Mouse (Mus musculus) intestine, embryonic 14.5 days (tissue): ENCODE results near the gene Atp8b2. TPM values are rescaled to one million over a fixed set of nuclear protein-coding genes. Genes with fewer than 3 reads are reported as not detected.
A peak's percentile ranks its signal among the peaks of the same experiment; 100 is the strongest.

Experiments used
- ATAC-seq: fragments of 200-750 bp; cut with Nextera tagmentation; replicated peaks from 2 replicates; pipeline ENCODE4 v1.8.0; 2017; ENCODE audit warnings: low read depth, moderate number of reproducible peaks, moderate TSS enrichment, moderate library complexity; ENCODE audit not compliant: low FRiP score, low TSS enrichment
- DNase-seq: peaks from one replicate; pipeline ENCODE4 v3.0.0-alpha.2; 2018; ENCODE audit warnings: low spot score
- H3K27ac ChIP-seq: fragments of 300-500 bp; sonication (generic); 2 replicates; pipeline ENCODE4 v1.5.1; 2014; ENCODE audit warnings: low read depth, mild to moderate bottlenecking, control low read depth
- H3K27me3 ChIP-seq: fragments of 300-500 bp; sonication (generic); replicated peaks from 2 replicates; pipeline ENCODE4 v1.6.1; 2014; ENCODE audit warnings: low read length, control low read depth; ENCODE audit not compliant: control insufficient read depth, insufficient read depth
- H3K36me3 ChIP-seq: fragments of 300-500 bp; sonication (generic); 2 replicates; pipeline ENCODE4 v1.6.1; 2014; ENCODE audit warnings: low read length, control low read depth; ENCODE audit not compliant: control insufficient read depth, insufficient read depth
- H3K4me1 ChIP-seq: fragments of 300-500 bp; sonication (generic); replicated peaks from 2 replicates; pipeline ENCODE4 v1.6.1; 2014; ENCODE audit warnings: low read length, control low read depth, mixed read lengths; ENCODE audit not compliant: control insufficient read depth, insufficient read depth
- H3K4me2 ChIP-seq: fragments of 300-500 bp; sonication (generic); 2 replicates; pipeline ENCODE4 v1.6.1; 2014; ENCODE audit warnings: low read length
- H3K4me3 ChIP-seq: fragments of 300-500 bp; sonication (generic); 2 replicates; pipeline ENCODE4 v1.5.1; 2014; ENCODE audit warnings: low read depth, low read length, control low read depth, mixed read lengths
- H3K9ac ChIP-seq: fragments of 300-500 bp; sonication (generic); 2 replicates; pipeline ENCODE4 v1.6.1; 2014; ENCODE audit warnings: mild to moderate bottlenecking, low read length
- H3K9me3 ChIP-seq: fragments of 300-500 bp; sonication (generic); 2 replicates; pipeline ENCODE4 v1.6.1; 2016; ENCODE audit warnings: low read length, control low read depth; ENCODE audit not compliant: control insufficient read depth
- WGBS: fragments of 180-500 bp; shearing (Covaris S2); extraction: QIAGEN DNeasy Blood & Tissue Kit; methylation state at CpG from one replicate; pipeline ENCODE4 v1.1.7; 2014; 5-methylcytosine and 5-hydroxymethylcytosine counted together
- polyA plus RNA-seq: library from polyadenylated mRNA; unstranded; fragments of >200 nt; fragmentation: Nextera tagmentation; extraction: Ambion mirVana; gene quantifications from 2 replicates; pipeline ENCODE4 v1.2.1, GENCODE M21; 2014

Atp8b2 gene
- 14.1 and 14.9 TPM in 2 replicates for polyA plus RNA-seq

DNA sequence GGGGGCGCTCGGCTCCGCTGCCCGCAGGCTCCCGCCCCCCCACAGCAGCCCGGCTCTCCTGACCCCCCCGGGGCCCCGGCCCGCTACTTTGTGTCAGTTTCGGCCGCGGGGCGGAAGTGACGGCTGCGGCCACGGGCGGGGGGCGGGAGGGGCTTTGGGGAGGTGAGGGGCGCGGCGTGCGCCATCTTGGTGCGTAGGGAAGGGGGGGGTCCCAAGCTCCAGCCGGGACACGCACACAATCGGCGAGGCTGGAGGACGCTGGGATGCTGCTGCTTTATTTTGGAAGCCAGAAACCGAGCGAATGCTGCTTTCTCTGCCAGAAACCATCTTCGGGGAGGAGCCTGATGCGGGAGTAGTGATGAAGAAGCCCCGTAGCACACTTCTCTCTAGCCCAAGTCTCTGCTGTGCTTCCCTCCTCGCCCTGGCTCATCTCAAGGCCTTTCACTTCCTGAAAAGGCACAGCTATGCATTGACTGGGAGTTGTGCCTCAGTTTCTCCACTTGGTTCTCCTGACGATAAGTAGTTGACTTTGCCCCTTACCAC is at the start of gene Atp8b2:
TSS of gene Atp8b2 (minus strand) at position 288 of the 543 bp plus-strand sequence.
- DNase-seq = peak; percentile 84

DNA sequence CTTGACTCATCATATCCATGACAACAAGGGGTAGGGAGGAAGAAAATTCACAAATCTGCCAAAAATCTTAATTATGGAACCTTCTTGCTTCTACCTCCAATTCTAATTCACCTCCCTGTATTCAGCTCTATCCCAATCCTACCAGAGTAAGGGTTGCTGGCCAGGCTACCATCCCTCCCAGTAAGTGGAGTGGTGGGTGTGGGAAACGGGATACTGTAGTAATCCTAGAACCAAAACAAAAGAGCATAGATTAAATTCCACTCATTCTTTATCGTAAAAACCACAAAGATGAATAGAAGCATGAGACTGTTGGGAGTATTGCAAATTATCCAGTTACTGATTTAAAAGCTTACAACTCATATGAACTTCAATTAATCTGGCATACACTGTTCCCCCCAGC is 47.0 kb upstream of the Atp8b2 start:
- H3K9ac ChIP-seq = no peak overlapping the region
- WGBS = 79% methylated on average over 2 of the region's 2 CpGs
- H3K9me3 ChIP-seq = no peaks in the 10 kb centered on the region
- H3K4me3 ChIP-seq = no peak overlapping the region
- DNase-seq (no peak), ATAC-seq (no peak)
- H3K36me3 ChIP-seq = peaks cover 99% of the 10 kb centered on the region
- no peak overlapping the region for H3K4me2 ChIP-seq
- H3K4me1 ChIP-seq = no peaks in the 10 kb centered on the region
- no peaks in the 10 kb centered on the region for H3K27me3 ChIP-seq
- no peak overlapping the region for H3K27ac ChIP-seq

More for the DNA sequence above, at the start of gene Atp8b2:
- Histone ChIP-seq H3K36me3 (peaks cover 1% of the 10 kb centered on the region), H3K9ac (peak within 1 kb of the TSS; percentile 85), H3K4me1 (peaks cover 32% of the 10 kb centered on the region), H3K4me3 (peak within 1 kb of the TSS; percentile 85), H3K27ac (peak within 1 kb of the TSS; percentile 94), H3K4me2 (peak within 1 kb of the TSS; percentile 91), H3K27me3 (no peaks in the 10 kb centered on the region), H3K9me3 (no peaks in the 10 kb centered on the region)
- peak; percentile 66; the same call in 1 of the 2 replicates for ATAC-seq
- under 1% methylated on average over 35 of the region's 35 CpGs for WGBS

DNA sequence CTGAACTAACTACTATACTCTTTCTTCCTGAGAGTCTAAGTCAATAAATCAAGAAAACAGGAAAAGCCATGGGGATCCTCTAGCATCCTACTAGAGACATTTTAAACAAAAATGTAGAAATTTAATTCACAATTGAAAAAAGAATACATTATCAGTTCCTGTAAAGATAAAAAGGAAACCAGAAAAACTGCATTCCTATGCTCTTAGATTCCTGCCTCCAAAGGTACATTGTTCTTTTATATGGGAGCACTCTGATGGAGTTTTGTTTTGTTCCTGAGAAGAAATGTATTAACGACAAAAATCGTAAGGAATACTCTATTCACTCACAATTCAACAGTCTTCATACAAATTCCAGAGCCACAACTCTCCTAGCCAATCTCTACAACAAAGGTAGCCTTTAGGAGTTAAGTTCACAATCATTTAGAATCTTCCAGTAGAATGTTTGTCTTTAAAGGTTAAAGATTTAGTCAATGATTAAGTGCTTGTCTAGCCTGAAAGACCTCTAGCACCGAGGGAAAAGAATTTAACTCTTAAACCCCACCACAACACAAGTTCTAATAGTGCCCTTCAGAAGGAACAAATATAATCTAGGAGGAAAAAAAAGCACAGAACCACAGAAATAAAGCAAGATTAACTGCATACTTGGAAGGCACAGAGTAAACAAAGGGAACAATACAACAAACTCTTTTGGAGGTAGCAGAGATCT is 40.9 kb upstream of the Atp8b2 start:
- no peak overlapping the region for H3K9ac ChIP-seq
- H3K4me2 ChIP-seq = peak overlapping the region; percentile 25; the same call in 1 of the 2 replicates
- no peaks in the 10 kb centered on the region for H3K9me3 ChIP-seq
- H3K36me3 ChIP-seq = peaks cover 94% of the 10 kb centered on the region
- H3K4me1 ChIP-seq = peaks cover 4% of the 10 kb centered on the region
- DNase-seq = no peak
- no peaks in the 10 kb centered on the region for H3K27me3 ChIP-seq
- H3K4me3 ChIP-seq = no peak overlapping the region
- H3K27ac ChIP-seq = peak overlapping the region; percentile 28; the same call in 1 of the 2 replicates
- no peak for ATAC-seq
- 43% methylated on average over 3 of the region's 3 CpGs for whole genome bisulfite sequencing

DNA sequence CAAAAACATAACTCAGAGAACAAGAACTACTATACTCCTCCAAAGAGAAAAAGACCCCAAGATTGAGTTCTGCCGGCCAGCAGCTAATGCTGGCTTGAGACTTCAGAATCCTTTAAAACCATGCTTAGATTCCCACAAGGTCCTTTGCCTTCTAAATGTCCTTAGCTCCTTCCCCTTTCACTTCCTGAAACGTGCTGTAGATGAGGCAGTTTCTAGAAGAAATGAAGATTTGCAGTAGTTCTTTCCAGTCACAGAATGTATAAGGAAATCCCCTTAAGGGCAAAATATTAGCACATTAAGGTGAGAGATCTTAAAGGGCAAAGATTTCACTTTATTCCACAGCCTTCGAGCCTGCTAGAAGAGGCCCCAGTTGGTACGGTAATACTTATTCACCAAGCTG is 36.5 kb upstream of the Atp8b2 start:
- no peak overlapping the region for H3K4me2 ChIP-seq
- H3K4me1 ChIP-seq = peaks cover 8% of the 10 kb centered on the region
- H3K27ac ChIP-seq = peak overlapping the region; percentile 87
- WGBS = 82% methylated on average over 4 of the region's 4 CpGs
- no peaks in the 10 kb centered on the region for H3K27me3 ChIP-seq
- no peak overlapping the region for H3K9ac ChIP-seq
- ATAC-seq = no peak
- H3K9me3 ChIP-seq = no peaks in the 10 kb centered on the region
- peaks cover 68% of the 10 kb centered on the region for H3K36me3 ChIP-seq
- DNase-seq = no peak
- no peak overlapping the region for H3K4me3 ChIP-seq

DNA sequence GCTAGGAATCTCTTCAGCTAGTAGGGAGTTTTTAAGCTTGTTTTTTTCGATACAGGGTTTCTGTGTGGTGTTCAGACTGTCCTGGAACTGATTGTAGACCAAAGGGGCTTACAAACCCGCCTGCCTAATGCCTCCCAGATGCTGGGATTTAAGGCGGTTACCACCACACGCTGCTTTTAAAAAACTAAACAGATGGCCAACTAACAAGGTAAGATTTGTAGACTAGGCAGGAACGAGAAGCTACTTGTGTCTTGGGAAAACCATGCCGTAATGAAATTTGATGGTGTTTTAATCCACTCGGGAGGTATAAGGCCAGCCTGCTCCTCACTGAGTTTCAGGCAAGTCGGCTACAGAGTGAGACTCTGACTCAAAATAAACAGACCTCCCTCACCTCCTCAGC is 35.8 kb upstream of the Atp8b2 start:
- Histone ChIP-seq H3K27ac (peak overlapping the region; percentile 87), H3K27me3 (no peaks in the 10 kb centered on the region), H3K36me3 (peaks cover 67% of the 10 kb centered on the region), H3K4me1 (peaks cover 8% of the 10 kb centered on the region), H3K4me2 (peak overlapping the region; percentile 92), H3K9ac (peak overlapping the region; percentile 83), H3K4me3 (peak overlapping the region; percentile 56), H3K9me3 (no peaks in the 10 kb centered on the region)
- ATAC-seq (no peak), DNase-seq (peak; percentile 67)
- WGBS = 16% methylated on average over 8 of the region's 8 CpGs

DNA sequence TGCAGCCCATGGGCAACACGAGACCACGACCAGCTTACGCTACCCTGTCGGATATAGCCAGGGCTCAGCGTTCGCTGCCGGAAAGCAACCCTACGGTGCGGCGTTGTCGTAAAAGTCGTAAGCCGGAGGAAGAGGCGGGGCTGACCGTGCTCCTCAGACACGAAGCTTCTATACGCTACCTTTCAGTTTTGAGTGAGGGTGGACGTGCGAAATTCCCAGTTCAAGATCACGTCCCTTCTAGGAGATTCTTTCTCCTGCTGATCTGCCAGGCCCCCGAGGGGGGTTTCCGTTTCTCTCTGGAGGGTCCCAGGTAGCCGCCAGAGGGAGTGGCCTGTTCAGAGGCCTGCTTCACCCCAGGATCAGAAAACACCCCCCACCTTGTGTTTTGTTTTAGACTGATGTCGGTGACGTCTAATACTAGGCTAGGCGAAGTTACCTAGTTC is 35.3 kb upstream of the Atp8b2 start, which contains the start of gene Hax1:
TSS of gene Hax1 (minus strand) at position 169 of the 443 bp plus-strand sequence.
- Histone ChIP-seq H3K36me3 (peaks cover 63% of the 10 kb centered on the region), H3K4me1 (peaks cover 8% of the 10 kb centered on the region), H3K27ac (peak within 1 kb of the TSS; percentile 87), H3K4me2 (peak within 1 kb of the TSS; percentile 92), H3K9me3 (no peaks in the 10 kb centered on the region), H3K9ac (peak within 1 kb of the TSS; percentile 83), H3K27me3 (no peaks in the 10 kb centered on the region), H3K4me3 (peak within 1 kb of the TSS; percentile 56)
- ATAC-seq (peak; percentile 88), DNase-seq (peak; percentile 95)
- under 1% methylated on average over 26 of the region's 26 CpGs for whole genome bisulfite sequencing

DNA sequence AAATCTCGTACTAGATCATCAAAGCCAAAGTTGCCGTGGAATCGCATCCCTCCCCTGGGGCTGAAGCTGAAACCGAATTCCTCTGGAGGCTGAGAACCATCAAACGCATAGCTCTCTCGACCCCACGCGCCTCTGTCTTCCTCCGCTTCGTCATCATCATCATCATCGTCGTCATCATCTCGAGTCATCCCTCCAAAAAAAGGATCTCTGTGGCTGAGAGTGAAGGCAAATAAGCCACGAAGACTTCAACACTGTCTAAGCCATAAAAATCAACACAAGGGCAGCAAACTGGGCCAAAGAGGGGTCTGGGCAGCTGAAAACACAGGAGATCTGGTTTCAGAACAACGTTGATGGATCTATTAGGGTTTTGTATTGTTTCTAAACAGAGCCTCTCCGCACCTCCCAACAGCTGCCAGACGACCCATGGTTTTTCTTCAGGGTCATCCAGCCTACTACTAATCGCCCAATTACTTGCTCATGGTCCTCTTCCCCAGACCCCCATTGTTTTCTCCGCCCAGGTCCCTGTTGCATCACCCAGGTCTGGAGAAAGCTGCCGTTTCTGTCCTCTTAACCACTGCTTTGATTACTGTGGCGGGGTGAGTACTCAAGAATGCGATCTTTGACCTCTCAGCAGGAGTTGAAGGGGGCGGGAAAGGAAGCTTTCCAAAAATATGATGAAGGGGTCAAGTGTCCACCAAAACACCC is 34.6 kb upstream of the Atp8b2 start:
- WGBS = 7% methylated on average over 21 of the region's 23 CpGs
- peaks cover 8% of the 10 kb centered on the region for H3K4me1 ChIP-seq
- no peak for DNase-seq
- H3K36me3 ChIP-seq = peaks cover 58% of the 10 kb centered on the region
- peak overlapping the region; percentile 87 for H3K27ac ChIP-seq
- no peaks in the 10 kb centered on the region for H3K9me3 ChIP-seq
- peak; percentile 48 for ATAC-seq
- peak overlapping the region; percentile 92 for H3K4me2 ChIP-seq
- H3K4me3 ChIP-seq = peak overlapping the region; percentile 56
- H3K9ac ChIP-seq = peak overlapping the region; percentile 83
- H3K27me3 ChIP-seq = no peaks in the 10 kb centered on the region

DNA sequence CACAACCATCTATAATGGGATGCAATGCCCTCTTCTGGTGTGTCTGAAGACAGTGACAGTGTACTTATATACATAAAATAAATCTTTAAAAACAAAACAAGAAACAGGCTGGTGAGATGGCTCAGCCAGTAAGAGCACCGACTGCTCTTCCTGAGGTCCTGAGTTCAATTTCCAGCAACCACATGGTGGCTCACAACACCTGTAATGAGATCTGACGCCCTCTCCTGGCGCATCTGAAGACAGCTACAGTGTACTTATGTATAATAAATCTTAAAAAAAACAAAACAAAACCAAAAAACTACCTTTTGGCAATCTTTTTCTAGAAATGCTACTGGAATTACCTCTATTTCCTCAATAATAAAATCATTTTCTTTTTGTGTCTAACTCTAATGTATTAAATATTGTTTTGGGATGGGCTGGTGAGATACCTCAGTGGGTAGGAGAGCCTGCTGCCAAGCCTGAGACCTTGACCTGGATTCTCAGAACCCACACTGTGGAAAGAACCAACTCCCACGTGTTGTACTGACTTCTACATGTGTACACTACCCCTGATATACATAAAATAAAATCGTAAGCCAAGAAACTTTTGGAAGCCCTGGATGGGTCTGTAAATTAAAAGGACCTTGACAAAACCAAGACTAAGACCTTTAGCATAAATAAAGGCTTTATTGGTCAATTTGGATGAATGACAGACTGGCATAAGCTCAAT is 31.7 kb upstream of the Atp8b2 start:
- WGBS = 92% methylated on average over 5 of the region's 5 CpGs
- no peak for DNase-seq
- H3K27ac ChIP-seq = no peak overlapping the region
- ATAC-seq = no peak
- H3K9ac ChIP-seq = no peak overlapping the region
- H3K4me3 ChIP-seq = no peak overlapping the region
- peaks cover 8% of the 10 kb centered on the region for H3K4me1 ChIP-seq
- H3K27me3 ChIP-seq = no peaks in the 10 kb centered on the region
- H3K4me2 ChIP-seq = no peak overlapping the region
- H3K36me3 ChIP-seq = peaks cover 28% of the 10 kb centered on the region
- H3K9me3 ChIP-seq = no peaks in the 10 kb centered on the region
